Mouse (Mus musculus): ENCODE results near the gene Pigz. TPM values are rescaled to one million over a fixed set of nuclear protein-coding genes. Genes with fewer than 3 reads are reported as not detected.

The Pigz gene
- polyA plus RNA-seq, 1 experiment from 2014 or later, result 1.4 TPM

DNA sequence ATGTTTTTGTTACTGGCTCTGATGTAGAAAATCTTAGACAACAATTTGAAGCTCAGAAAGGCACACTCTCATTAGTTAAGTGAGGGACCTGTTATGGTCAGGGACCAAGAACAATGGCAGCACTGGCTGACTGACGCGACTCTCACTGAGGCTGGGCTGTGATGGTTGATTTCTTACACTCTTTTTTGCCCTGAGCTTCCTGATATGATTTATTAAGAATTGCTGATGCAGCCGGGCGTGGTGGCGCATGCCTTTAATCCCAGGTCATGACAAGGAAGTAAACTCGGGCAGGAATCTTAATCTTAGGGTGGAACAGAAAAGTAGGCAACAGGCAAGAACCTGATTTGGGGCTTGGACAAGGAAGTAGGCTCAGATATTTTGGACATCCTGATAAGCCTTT lies 7.6 kb upstream of the Pigz start:
- no peaks in the 10 kb centered on the region for H3K36me3 ChIP-seq (ENCODE audit: control insufficient read depth, insufficient read depth, low read length)
- H3K27me3 ChIP-seq (ENCODE audit: control insufficient read depth, insufficient read depth, low read length), result no peaks in the 10 kb centered on the region
- no peak overlapping the region for H3K4me3 ChIP-seq (ENCODE audit: low read depth, low read length)
- H3K9me3 ChIP-seq (ENCODE audit: control insufficient read depth, low read length), result no peaks in the 10 kb centered on the region
- no peak for ATAC-seq (ENCODE audit: insufficient read depth, low FRiP score, low TSS enrichment)
- no peaks in the 10 kb centered on the region for H3K4me1 ChIP-seq (ENCODE audit: control insufficient read depth, insufficient read depth, low read length)
- no peak overlapping the region for H3K27ac ChIP-seq (ENCODE audit: low read depth, low read length)
- no peak overlapping the region for H3K9ac ChIP-seq (ENCODE audit: low read length)
- DNase-seq (ENCODE audit: low spot score), result no peak
- 89% methylated on average over 6 of the region's 6 CpGs for WGBS
- no peak overlapping the region for H3K4me2 ChIP-seq (ENCODE audit: low read depth)

DNA sequence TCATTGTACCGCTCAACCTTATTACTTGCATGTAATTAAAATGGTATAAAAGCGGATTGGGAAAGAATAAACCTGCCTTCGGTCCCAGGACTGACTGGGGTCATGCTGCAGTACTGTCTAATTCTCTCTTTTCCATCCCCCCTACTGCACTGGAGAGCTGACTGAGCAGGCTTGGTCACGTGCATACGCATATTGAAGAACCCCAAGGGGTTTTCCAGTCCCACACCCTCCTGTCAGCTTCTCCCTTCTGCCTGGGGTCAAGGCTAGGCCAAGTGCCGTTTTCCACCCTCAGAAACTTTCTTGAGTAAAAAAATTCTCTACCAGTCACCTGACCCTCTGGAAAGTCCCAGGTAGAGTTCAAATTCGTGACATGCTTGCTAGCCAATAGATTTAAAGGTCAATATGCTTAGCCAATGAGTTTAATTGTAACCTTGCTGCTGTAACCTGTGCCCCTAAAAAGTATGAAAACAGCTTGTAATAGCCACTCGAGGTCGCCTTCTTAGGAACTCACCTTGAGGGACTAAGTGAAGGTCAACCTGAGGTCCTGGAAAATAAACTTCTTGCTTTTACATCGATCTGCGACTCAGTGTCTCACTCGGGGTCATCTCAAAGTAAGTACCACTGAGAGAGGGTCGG lies 7.0 kb upstream of the Pigz start:
- Histone ChIP-seq H3K4me1 (ENCODE audit: control insufficient read depth, insufficient read depth, low read length) (no peaks in the 10 kb centered on the region), H3K36me3 (ENCODE audit: control insufficient read depth, insufficient read depth, low read length) (no peaks in the 10 kb centered on the region), H3K9me3 (ENCODE audit: control insufficient read depth, low read length) (no peaks in the 10 kb centered on the region), H3K9ac (ENCODE audit: low read length) (no peak overlapping the region), H3K4me3 (ENCODE audit: low read depth, low read length) (no peak overlapping the region), H3K27me3 (ENCODE audit: control insufficient read depth, insufficient read depth, low read length) (no peaks in the 10 kb centered on the region), H3K4me2 (ENCODE audit: low read depth) (no peak overlapping the region), H3K27ac (ENCODE audit: low read depth, low read length) (no peak overlapping the region)
- no peak for DNase-seq (ENCODE audit: low spot score)
- ATAC-seq (ENCODE audit: insufficient read depth, low FRiP score, low TSS enrichment), result no peak
- WGBS, result 82% methylated on average over 13 of the region's 13 CpGs

DNA sequence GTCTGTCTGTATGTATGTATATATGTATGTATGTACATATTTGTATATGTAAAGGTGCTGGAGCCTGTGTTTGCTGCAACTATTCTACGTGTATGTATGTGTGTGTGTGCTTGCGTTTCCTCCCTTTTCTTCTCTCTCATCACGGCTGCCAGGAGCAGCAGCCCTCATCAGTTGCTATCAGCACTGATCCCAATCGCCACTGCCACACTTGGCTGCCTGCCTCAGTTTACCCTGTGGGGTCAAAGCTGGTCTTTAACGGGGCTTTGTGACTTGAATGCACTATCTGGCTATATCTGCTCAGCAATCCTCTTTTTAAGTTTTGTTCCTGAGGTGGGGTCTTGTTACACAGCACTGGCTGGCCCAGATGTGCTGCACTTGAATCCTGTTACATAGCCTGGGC lies 6.2 kb upstream of the Pigz start:
- Histone ChIP-seq H3K27me3 (ENCODE audit: control insufficient read depth, insufficient read depth, low read length) (no peaks in the 10 kb centered on the region), H3K27ac (ENCODE audit: low read depth, low read length) (no peak overlapping the region), H3K4me1 (ENCODE audit: control insufficient read depth, insufficient read depth, low read length) (no peaks in the 10 kb centered on the region; the same call in 1 of the 2 replicates), H3K9me3 (ENCODE audit: control insufficient read depth, low read length) (no peaks in the 10 kb centered on the region), H3K4me3 (ENCODE audit: low read depth, low read length) (no peak overlapping the region), H3K4me2 (ENCODE audit: low read depth) (no peak overlapping the region), H3K36me3 (ENCODE audit: control insufficient read depth, insufficient read depth, low read length) (no peaks in the 10 kb centered on the region), H3K9ac (ENCODE audit: low read length) (no peak overlapping the region)
- no peak for ATAC-seq (ENCODE audit: insufficient read depth, low FRiP score, low TSS enrichment)
- WGBS, result 86% methylated on average over 5 of the region's 5 CpGs
- DNase-seq (ENCODE audit: low spot score), result no peak

DNA sequence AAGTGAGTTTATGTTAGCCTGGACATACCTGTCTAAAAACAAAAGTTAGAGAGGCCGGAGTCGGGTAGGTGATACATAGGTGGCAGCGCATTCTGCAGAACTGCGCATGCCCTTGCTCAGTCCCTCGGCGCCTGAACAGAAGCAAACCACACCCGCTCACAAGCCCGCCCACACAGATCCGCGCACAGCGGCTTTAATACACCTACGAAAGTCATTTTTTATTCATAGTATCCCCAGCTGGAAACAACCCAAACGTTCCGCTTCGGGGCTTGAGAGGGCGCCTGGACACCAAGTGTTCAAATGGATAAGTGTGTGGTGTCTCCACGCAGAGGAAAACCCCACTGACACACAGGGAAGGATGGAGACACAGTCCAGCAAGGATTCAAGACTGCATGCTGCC lies 2.3 kb upstream of the Pigz start:
- ATAC-seq (ENCODE audit: insufficient read depth, low FRiP score, low TSS enrichment), result no peak
- Histone ChIP-seq H3K27me3 (ENCODE audit: control insufficient read depth, insufficient read depth, low read length) (peaks cover 20% of the 10 kb centered on the region), H3K4me2 (ENCODE audit: low read depth) (no peak overlapping the region), H3K36me3 (ENCODE audit: control insufficient read depth, insufficient read depth, low read length) (no peaks in the 10 kb centered on the region), H3K4me3 (ENCODE audit: low read depth, low read length) (no peak overlapping the region), H3K4me1 (ENCODE audit: control insufficient read depth, insufficient read depth, low read length) (peaks cover 16% of the 10 kb centered on the region; the same call in 1 of the 2 replicates), H3K9ac (ENCODE audit: low read length) (no peak overlapping the region), H3K27ac (ENCODE audit: low read depth, low read length) (no peak overlapping the region), H3K9me3 (ENCODE audit: control insufficient read depth, low read length) (no peaks in the 10 kb centered on the region)
- WGBS, result 58% methylated on average over 17 of the region's 17 CpGs
- no peak for DNase-seq (ENCODE audit: low spot score)

DNA sequence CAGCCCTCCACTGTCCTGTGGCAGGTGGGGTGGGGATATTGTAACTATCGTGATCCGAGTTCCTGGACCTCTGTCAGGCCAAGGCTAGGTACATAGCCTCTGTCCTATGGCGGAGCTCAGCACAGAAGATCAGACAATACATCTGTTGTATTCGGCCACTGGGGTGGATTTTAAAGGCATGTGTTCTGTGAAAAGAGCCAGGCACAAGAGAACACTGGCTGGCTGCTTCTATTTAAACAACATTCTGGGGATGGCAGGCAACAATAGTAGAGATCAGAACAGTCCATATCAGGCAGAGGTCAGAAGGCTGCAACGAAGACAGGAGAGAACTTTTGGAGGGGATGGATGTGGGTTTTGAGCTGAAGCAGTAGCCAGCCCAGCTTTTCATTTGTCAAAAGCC lies 1.4 kb upstream of the Pigz start:
- ATAC-seq (ENCODE audit: insufficient read depth, low FRiP score, low TSS enrichment) (peak; percentile 13; the same call in 1 of the 2 replicates), DNase-seq (ENCODE audit: low spot score) (no peak)
- Histone ChIP-seq H3K9me3 (ENCODE audit: control insufficient read depth, low read length) (no peaks in the 10 kb centered on the region), H3K36me3 (ENCODE audit: control insufficient read depth, insufficient read depth, low read length) (no peaks in the 10 kb centered on the region), H3K9ac (ENCODE audit: low read length) (no peak overlapping the region; the same call in 1 of the 2 replicates), H3K27me3 (ENCODE audit: control insufficient read depth, insufficient read depth, low read length) (peaks cover 20% of the 10 kb centered on the region), H3K27ac (ENCODE audit: low read depth, low read length) (peak overlapping the region; percentile 85), H3K4me1 (ENCODE audit: control insufficient read depth, insufficient read depth, low read length) (peaks cover 16% of the 10 kb centered on the region; the same call in 1 of the 2 replicates), H3K4me2 (ENCODE audit: low read depth) (no peak overlapping the region), H3K4me3 (ENCODE audit: low read depth, low read length) (no peak overlapping the region)
- 48% methylated on average over 5 of the region's 5 CpGs for WGBS

DNA sequence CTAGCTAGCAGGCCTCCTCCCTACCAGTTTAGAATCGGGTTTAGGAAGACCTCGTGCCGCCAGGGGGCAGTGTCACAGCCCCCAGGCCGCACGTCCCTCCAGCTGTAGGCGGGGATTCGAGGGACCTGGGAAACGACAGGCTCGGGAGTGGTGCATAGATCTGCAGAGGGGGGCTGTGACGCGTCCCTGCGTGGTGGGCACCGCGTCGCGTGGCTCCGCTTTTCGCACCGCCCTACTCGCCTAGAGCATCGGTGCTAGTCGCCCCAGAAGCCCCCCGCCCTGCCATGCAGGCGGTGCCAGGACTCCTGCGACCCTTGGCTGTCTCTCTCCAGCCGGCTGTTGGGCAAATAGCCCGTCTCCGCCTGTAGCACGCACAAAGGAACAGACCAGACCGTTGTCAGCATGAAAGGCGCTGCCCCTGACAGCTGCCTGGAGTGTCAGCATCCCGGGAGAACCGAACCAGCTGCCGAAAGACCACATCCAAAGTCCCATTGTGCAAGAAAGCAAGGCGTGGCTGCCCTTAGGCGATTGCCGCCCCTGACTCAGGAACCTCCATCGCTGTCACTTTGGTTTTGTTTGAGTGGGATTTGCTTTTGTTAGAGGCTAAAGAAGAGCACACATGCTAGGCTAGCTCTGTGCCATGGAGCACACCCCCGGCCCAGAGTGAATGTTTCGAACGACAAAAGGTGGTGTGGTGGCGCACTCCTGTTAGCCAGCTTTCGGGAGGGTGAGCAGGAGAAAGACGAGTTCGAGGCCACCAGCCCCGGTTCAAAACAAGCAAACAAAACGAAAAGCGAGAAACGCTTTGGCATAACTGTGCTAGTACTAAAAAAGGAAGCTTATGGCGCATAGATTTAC lies 582 bp upstream of the Pigz start:
- H3K4me3 ChIP-seq (ENCODE audit: low read depth, low read length), result peak overlapping the region; percentile 41
- H3K27ac ChIP-seq (ENCODE audit: low read depth, low read length), result peak overlapping the region; percentile 85
- peak overlapping the region; percentile 62 for H3K9ac ChIP-seq (ENCODE audit: low read length)
- H3K27me3 ChIP-seq (ENCODE audit: control insufficient read depth, insufficient read depth, low read length), result peaks cover 20% of the 10 kb centered on the region
- no peaks in the 10 kb centered on the region for H3K9me3 ChIP-seq (ENCODE audit: control insufficient read depth, low read length)
- H3K4me2 ChIP-seq (ENCODE audit: low read depth), result peak overlapping the region; percentile 75
- WGBS, result 1% methylated on average over 50 of the region's 50 CpGs
- ATAC-seq (ENCODE audit: insufficient read depth, low FRiP score, low TSS enrichment) (peak; percentile 89), DNase-seq (ENCODE audit: low spot score) (peak; percentile 96)
- peaks cover 16% of the 10 kb centered on the region; the same call in 1 of the 2 replicates for H3K4me1 ChIP-seq (ENCODE audit: control insufficient read depth, insufficient read depth, low read length)
- no peaks in the 10 kb centered on the region for H3K36me3 ChIP-seq (ENCODE audit: control insufficient read depth, insufficient read depth, low read length)

DNA sequence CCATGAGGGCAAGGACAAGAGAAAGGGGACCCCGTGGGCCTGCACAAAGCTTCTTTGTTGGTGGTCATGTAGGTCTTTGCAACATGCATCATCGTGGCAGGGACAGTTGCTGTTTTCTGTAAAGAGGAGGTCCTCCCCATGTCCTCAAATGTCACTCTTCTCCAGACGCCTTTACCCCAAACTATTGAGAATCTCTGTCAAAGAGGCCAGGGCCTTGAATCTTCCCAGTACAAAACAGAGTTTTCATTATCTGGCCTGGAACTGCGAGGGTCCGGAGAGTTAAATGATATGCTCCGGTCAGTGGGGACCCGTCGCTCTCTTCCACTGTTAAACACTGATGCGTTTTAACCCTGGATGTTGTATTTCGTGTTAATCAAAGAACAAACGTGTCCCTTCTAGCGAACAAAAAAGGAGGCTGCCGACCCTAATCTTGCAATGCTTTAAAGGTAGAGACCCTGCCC lies 929 bp downstream of the Pigz start:
- DNase-seq (ENCODE audit: low spot score) (no peak), ATAC-seq (ENCODE audit: insufficient read depth, low FRiP score, low TSS enrichment) (no peak)
- 13% methylated on average over 13 of the region's 13 CpGs for WGBS
- H3K27ac ChIP-seq (ENCODE audit: low read depth, low read length), result no peak overlapping the region
- peak overlapping the region; percentile 62 for H3K9ac ChIP-seq (ENCODE audit: low read length)
- H3K4me1 ChIP-seq (ENCODE audit: control insufficient read depth, insufficient read depth, low read length), result peaks cover 16% of the 10 kb centered on the region; the same call in 1 of the 2 replicates
- H3K4me3 ChIP-seq (ENCODE audit: low read depth, low read length), result peak overlapping the region; percentile 26; the same call in 1 of the 2 replicates
- no peaks in the 10 kb centered on the region for H3K36me3 ChIP-seq (ENCODE audit: control insufficient read depth, insufficient read depth, low read length)
- H3K27me3 ChIP-seq (ENCODE audit: control insufficient read depth, insufficient read depth, low read length), result peaks cover 20% of the 10 kb centered on the region
- peak overlapping the region; percentile 75 for H3K4me2 ChIP-seq (ENCODE audit: low read depth)
- no peaks in the 10 kb centered on the region for H3K9me3 ChIP-seq (ENCODE audit: control insufficient read depth, low read length)

DNA sequence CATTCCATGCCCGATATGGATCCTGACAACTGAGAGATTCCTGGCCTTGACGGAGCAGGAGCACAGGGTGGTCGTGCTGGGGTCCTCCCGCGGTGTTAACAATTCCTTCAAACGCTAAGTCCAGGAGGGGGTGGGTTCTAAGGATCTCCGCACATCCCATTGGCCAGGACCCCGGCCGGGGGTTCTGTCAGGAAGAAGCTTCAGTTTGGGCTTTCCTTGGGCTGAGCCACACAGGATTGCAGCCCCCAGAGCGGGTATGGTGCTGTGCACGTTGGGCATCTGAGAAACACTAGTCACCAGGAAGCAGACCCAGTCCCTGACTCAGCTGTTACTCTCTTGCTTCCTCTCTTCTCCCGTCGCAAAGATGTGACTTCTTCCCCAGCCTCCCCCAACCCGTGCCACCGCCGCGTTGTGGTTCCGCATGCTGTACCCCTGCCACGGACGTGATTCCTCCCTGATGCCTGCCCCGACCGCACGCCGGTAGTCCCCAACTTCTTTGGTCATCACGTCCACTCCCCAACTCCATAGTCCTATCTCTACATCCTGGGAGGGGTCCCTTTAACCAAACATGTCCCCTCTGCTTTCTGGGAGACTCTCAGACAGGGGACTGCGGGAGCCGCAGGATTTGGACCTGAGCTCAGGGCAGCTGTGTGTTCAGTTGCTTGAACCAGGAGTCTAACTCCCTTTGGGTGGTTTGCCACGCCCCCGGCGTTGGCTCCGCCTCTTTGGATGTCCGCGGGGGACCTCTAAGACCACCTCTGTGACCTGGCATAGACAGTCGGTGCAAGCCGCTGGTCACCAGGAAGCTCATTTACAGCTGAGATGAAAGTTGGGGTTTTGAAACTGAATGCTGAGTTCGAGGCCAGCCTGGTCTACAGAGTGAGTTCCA lies 1.7 kb downstream of the Pigz start:
- peaks cover 20% of the 10 kb centered on the region for H3K27me3 ChIP-seq (ENCODE audit: control insufficient read depth, insufficient read depth, low read length)
- ATAC-seq (ENCODE audit: insufficient read depth, low FRiP score, low TSS enrichment), result no peak
- WGBS, result 7% methylated on average over 36 of the region's 36 CpGs

More for the DNA sequence above, 1.7 kb downstream of the Pigz start:
- DNase-seq (ENCODE audit: low spot score), result peak; percentile 60
- Histone ChIP-seq H3K4me2 (ENCODE audit: low read depth) (peak overlapping the region; percentile 75), H3K4me1 (ENCODE audit: control insufficient read depth, insufficient read depth, low read length) (peaks cover 16% of the 10 kb centered on the region; the same call in 1 of the 2 replicates), H3K27ac (ENCODE audit: low read depth, low read length) (no peak overlapping the region), H3K36me3 (ENCODE audit: control insufficient read depth, insufficient read depth, low read length) (no peaks in the 10 kb centered on the region), H3K4me3 (ENCODE audit: low read depth, low read length) (peak overlapping the region; percentile 26), H3K9ac (ENCODE audit: low read length) (peak overlapping the region; percentile 33), H3K9me3 (ENCODE audit: control insufficient read depth, low read length) (no peaks in the 10 kb centered on the region)
